ENCODE assay signal across 13 mouse cellular contexts in genomic region chrX:135361943-135362342, GRCm38 (mm10). TPM values are rescaled to one million over a fixed set of nuclear protein-coding genes. Genes with fewer than 3 reads are reported as not detected.
"Had no signal": no experiment of that assay in that cellular context is flagged by ENCODE, and none has a peak within 500 bp of the region (broad histone marks: within the 10 kb centered on the region; RNA-seq: fewer than 3 reads in every experiment).

No protein-coding gene starts in this region.

RNA-seq across cellular contexts. Expression of gene Gm5128, which starts 11.1 kb away (rescaled TPM):
- polyA plus RNA-seq: neural tube, embryonic 12.5 days; neural tube, embryonic 13.5 days; neural tube, embryonic 14.5 days; neural tube, embryonic 15.5 days; small intestine, adult 2 months; spleen, adult 2 months; stomach, embryonic 14.5 days; stomach, embryonic 15.5 days; stomach, embryonic 16.5 days; stomach, postnatal 0 days; thymus, adult 2 months; urinary bladder, adult 2 months had no signal

RNA-seq across cellular contexts. Expression of gene Pramel3, which starts 59.8 kb away (rescaled TPM):
- polyA plus RNA-seq: neural tube, embryonic 12.5 days; neural tube, embryonic 13.5 days; neural tube, embryonic 14.5 days; neural tube, embryonic 15.5 days; small intestine, adult 2 months; spleen, adult 2 months; stomach, embryonic 14.5 days; stomach, embryonic 15.5 days; stomach, embryonic 16.5 days; stomach, postnatal 0 days; thymus, adult 2 months; thymus, postnatal 0 days; urinary bladder, adult 2 months had no signal
